Mouse (Mus musculus) testis, postnatal 14 days (tissue): ENCODE results near the gene Rtf1.
"Not testable (repeated sequence)": the region's sequence is repeated elsewhere in the genome, so short reads cannot be mapped to it uniquely, and the experiment has no call there.

Experiments used
- DNase-seq: peaks from one replicate; pipeline ENCODE4 v3.0.0; 2021; ENCODE audit warnings: low spot score

Gene Rtf1

DNA sequence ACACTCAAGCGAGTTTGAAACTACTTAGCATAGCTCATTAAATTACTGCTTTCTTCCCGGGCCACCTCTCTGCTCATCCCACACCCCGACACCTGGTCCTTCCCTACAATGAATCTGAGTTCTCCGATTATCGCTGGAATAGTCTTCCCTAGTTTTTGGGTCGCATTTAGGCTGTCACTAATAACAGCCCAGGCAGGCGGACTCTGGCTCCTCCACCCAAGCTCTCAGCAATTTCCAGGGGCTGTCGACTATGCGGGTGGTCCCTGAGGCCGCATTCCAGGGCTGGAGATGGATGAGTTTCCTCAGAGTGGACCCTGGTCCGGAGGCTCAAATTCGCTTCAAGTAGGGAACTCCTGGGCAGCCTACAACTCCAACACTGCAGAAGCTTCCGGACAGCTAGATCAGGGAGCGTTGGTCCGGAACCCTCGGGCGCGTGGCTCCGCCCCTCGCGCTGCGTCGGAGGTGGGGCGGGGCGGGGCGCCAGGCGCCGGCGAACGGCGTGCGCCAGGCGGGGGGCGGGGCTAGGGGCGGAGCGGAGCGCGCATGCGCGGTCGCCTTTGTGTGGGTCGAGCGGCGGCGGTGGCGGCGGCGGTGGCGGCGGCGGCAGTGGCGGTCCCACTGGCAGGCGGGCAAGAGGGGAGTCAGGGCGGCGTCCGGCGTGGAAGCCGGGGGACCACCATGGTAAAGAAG is at the start of gene Rtf1:
TSS of gene Rtf1 (plus strand) at position 544 of the 690 bp plus-strand sequence.
- DNase-seq, result peak; percentile 93

DNA sequence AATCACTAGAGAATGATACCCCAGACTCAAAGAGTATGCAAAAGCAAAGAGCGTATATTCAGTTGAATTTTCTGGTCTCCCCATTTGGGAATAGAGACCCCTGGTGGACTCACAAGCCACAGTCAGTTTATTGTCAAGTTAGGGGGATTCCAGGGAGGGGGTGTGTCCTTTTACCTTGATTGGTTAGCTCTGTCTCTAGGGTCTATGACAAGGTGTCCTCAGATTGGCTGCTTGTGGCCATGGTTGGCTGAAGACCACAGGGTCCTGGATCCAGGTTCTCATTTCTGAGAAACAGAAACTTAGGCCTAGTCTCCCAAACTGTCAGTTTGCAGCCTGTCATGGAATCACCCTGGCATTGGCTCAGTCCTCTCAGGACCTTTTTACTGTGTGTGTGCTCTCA is 38.1 kb upstream of the Rtf1 start:
- no peak for DNase-seq

- DNase-seq, result no peak
Observed at GRCm38 (mm10) chr2:119641214-119641912, 33.5 kb upstream of the Rtf1 start.

DNA sequence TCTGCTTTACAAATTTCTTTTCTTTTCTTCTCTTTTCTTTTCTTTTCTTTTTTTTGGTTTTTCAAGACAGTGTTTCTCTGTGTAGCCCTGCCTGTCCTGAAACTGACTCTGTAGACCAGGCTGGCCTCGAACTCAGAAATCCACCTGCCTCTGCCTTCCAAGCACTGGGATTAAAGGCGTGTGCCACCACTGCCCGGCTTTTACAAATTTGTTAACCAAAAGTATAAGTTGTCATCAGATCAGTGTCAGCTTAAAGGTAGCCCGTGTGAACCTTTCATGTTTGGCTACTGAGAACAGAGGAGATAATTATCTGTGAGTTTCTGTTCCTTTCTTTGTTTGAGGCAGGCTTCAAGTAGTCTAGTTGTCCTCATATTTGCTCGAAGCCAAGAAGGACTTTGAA is 30.6 kb upstream of the Rtf1 start:
- DNase-seq, result no peak

- peak; percentile 89 for DNase-seq
Observed at GRCm38 (mm10) chr2:119662220-119663182, 12.4 kb upstream of the Rtf1 start, which contains the start of gene Ndufaf1. Gene Ndufaf1, minus strand, starts transcription at chr2:119662827.

DNA sequence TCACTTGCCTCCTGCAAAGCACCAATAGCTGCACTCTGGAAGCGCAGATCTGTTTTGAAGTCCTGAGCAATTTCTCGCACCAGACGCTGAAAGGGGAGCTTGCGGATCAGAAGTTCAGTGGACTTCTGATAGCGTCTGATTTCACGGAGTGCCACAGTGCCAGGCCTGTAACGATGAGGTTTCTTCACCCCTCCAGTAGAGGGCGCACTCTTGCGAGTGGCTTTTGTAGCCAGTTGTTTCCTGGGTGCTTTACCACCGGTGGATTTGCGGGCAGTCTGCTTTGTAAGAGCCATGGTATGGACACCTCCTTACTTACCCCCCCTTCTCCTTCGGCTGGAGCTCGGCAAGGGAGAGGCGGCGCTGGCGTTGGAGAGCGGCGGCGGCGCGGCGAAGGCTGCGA is 9.1 kb upstream of the Rtf1 start:
- not testable (repeated sequence) for DNase-seq

DNA sequence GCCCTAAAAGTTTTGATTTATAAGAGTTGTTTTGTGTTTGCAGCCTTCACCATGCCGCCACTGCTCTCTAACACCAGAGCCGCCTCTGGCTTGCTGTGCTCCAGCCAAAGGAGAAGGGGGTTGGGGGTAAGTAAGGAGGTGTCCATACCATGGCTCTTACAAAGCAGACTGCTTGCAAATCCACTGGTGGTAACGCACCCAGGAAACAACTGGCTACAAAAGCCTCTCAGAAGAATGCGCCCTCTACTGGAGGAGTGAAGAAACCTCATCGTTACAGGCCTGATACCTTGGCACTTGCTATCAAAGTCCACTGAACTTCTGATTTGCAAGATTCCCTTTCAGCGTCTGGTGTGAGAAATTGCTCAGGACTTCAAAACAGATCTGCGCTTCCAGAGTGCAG is 5.9 kb upstream of the Rtf1 start:
- DNase-seq, result peak; percentile 24

DNA sequence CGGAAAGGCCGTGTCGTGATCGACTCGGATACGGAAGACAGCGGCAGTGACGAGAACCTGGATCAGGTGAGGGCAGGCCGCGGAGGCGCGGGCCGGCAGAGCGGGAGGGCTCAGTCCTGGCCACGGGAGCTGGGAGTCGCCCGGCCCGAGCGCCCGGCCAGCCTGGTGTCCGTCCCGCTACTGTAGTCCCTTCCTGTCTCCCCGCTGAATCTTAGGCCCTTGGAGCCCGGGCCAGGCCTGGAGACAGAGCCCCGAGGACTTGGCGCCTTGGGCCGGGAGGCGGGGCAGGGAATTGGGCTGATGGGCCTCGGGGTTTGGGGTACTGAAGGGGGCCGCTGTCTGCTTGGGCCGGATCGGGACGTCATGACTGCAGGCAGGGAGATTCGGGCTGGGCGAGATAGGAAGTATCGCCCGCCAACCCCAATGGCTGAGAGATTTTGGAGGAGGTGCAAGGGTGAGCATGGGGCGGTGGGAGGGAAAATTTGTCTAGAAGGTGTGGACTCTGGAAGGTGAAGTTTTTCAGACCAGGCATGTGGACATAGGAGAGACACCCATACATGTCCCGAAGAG is 432 bp downstream of the Rtf1 start:
- DNase-seq, result no peak

GRCm38 (mm10) chr2:119675831-119676230 is 963 bp downstream of the Rtf1 start:
- no peak for DNase-seq

DNA sequence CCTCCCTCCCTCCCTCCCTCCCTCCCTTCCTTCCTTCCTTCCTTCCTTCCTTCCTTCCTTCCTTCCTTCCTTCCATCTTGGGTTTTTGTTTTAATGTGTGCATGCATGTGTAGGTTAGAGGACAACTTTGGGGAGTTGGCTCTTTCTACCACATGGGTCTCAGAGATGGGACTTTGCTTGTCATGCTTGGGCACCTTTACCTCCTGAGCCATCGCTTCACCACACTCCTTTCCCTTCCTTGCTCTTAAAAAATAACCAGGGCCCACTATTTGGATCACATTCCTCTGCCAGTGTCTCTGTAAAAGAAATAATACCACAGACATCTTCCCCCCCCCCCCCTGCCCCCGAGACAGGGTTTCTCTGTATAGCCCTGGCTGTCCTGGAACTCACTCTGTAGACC is 8.8 kb downstream of the Rtf1 start:
- no peak for DNase-seq

GRCm38 (mm10) chr2:119692003-119692701 is 17.3 kb downstream of the Rtf1 start:
- DNase-seq, result no peak

DNA sequence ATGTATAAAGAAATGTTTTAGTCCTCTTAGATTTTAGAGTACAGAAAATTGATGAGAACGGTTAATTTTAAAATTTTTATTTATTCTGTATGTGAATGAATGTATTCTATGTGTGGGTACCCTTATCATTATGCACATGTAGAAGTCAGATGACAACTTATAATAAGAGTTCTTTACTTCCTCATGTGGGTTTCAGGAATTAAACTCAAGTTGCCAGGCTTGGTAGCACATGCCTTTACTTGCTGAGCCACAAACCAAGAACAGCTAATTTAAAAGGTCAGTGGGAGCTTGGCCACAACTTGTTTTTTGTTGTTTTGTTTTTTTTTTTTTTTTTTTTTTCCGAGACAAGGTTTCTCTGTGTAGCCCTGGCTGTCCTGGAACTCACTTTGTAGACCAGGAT is 20.0 kb downstream of the Rtf1 start:
- DNase-seq, result no peak

DNA sequence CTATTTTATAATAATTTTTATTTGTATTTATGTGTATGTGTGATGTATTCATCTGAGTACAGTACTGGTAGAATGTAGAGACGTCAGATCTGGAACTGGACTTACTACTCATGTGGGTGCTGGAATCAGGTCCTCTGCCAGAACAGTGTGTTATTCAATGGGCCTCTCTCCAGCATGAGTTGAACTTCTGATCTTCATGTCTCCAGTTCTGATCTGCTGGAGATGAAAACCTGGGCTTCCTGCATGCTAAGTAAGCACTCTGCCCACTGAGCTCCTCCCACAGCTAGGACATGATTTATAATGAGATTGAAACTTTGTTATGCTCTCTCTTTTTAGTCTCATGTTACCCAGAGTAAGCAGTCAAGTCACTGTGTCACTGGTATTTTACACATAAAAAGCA is 21.2 kb downstream of the Rtf1 start:
- no peak for DNase-seq

GRCm38 (mm10) chr2:119698472-119698871 is 23.6 kb downstream of the Rtf1 start:
- no peak for DNase-seq

GRCm38 (mm10) chr2:119699962-119700361 is 25.1 kb downstream of the Rtf1 start:
- DNase-seq, result no peak

GRCm38 (mm10) chr2:119703171-119703570 is 28.3 kb downstream of the Rtf1 start:
- no peak for DNase-seq

- DNase-seq, result no peak
Observed at GRCm38 (mm10) chr2:119707676-119708075, 32.8 kb downstream of the Rtf1 start.

GRCm38 (mm10) chr2:119710011-119710410 is 35.1 kb downstream of the Rtf1 start:
- DNase-seq, result no peak

DNA sequence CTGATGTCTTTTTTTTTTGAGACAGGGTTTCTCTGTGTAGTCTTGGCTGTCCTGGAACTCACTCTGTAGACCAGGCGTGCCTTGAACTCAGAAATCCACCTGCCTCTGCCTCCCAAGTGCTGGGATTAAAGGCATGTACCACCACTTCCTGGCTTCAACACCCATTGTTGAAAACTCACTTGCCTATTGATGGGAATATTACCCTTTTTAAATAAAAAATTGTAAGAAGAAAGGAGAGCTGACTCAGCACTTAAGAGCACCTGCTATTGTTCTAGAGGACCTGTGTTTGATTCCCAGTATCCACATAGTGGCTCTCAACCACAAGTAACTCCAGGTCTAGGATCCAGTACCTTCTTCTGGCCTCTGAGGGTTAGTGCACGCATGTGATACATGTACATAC is 41.0 kb downstream of the Rtf1 start:
- not testable (repeated sequence) for DNase-seq

GRCm38 (mm10) chr2:119721070-119721469 is 46.2 kb downstream of the Rtf1 start:
- no peak for DNase-seq

GRCm38 (mm10) chr2:119727762-119728416 is 53.0 kb downstream of the Rtf1 start:
- DNase-seq, result no peak
